Mouse (Mus musculus): ENCODE measurements around the gene Zdhhc6. TPM values are rescaled to one million over a fixed set of nuclear protein-coding genes. Genes with fewer than 3 reads are reported as not detected.

Gene Zdhhc6
- polyA plus RNA-seq, 1 experiment from 2014 or later: 103 TPM

DNA sequence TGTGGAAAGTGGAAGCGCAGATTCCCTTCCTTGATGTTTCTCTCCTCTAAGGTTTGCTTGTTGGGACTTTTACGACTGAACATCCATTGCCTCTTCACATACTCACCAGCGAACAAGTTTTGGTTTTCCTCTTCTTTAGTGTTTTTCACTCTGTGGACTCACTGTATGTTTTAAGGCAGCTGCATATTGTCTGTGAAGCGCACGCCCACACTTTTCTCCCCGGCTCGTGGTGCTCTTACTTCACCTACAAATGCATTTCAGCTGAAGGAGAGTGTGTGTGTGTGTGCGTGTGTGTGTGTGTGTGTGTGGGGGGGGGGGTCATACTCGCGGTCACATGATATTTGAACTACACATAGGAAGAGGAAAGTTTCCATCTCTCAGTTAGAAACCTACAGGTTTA lies 21.8 kb upstream of the Zdhhc6 start:
- H3K27me3 ChIP-seq (ENCODE audit: control insufficient read depth, insufficient read depth, low read length): no peaks in the 10 kb centered on the region
- no peaks in the 10 kb centered on the region for H3K4me1 ChIP-seq (ENCODE audit: control insufficient read depth, insufficient read depth, low read length)
- H3K4me2 ChIP-seq (ENCODE audit: low read depth, severe bottlenecking): no peak overlapping the region
- no peak overlapping the region for H3K27ac ChIP-seq (replicated peaks; ENCODE audit: low read depth, low read length)
- H3K4me3 ChIP-seq (ENCODE audit: low read depth, low read length): no peak overlapping the region
- H3K36me3 ChIP-seq (ENCODE audit: control insufficient read depth, insufficient read depth, low read length): no peaks in the 10 kb centered on the region
- H3K9ac ChIP-seq (ENCODE audit: low read length): no peak overlapping the region
- DNase-seq (ENCODE audit: low spot score) (no peak), ATAC-seq (ENCODE audit: insufficient number of reproducible peaks, low FRiP score, low TSS enrichment, low read depth) (no peak)
- WGBS: 91% methylated on average over 10 of the region's 10 CpGs
- no peaks in the 10 kb centered on the region for H3K9me3 ChIP-seq (ENCODE audit: control insufficient read depth, low read length)

- WGBS: 90% methylated on average over 9 of the region's 9 CpGs
- H3K27ac ChIP-seq (replicated peaks; ENCODE audit: low read depth, low read length): no peak overlapping the region
- no peak overlapping the region for H3K4me2 ChIP-seq (ENCODE audit: low read depth, severe bottlenecking)
- no peaks in the 10 kb centered on the region for H3K4me1 ChIP-seq (ENCODE audit: control insufficient read depth, insufficient read depth, low read length)
- no peak overlapping the region for H3K9ac ChIP-seq (ENCODE audit: low read length)
- H3K9me3 ChIP-seq (ENCODE audit: control insufficient read depth, low read length): no peaks in the 10 kb centered on the region
- no peaks in the 10 kb centered on the region for H3K36me3 ChIP-seq (ENCODE audit: control insufficient read depth, insufficient read depth, low read length)
- no peaks in the 10 kb centered on the region for H3K27me3 ChIP-seq (ENCODE audit: control insufficient read depth, insufficient read depth, low read length)
- no peak for DNase-seq (ENCODE audit: low spot score)
- ATAC-seq (ENCODE audit: insufficient number of reproducible peaks, low FRiP score, low TSS enrichment, low read depth): no peak
- no peak overlapping the region for H3K4me3 ChIP-seq (ENCODE audit: low read depth, low read length)
Observed at GRCm38 (mm10) chr19:55337066-55337465, 21.2 kb upstream of the Zdhhc6 start.

DNA sequence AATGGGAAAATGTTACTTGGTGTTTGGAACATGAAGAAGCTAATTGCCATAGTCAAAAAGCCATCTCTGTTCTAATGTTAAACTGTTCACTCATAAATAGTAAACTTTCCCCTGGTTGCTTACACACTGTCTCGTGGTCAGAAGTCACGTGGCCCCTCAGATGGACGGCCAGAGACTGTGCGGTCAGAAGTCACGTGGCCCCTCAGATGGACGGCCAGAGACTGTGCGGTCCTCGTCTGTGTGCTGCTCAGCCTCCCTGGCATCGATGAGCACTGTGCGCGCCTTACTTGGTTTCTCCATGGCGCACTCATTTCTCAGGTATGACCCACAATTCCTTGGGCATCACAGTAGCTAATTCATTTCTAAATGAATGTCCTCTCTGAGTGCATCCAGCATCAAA lies 20.6 kb upstream of the Zdhhc6 start:
- no peak for ATAC-seq (ENCODE audit: insufficient number of reproducible peaks, low FRiP score, low TSS enrichment, low read depth)

DNA sequence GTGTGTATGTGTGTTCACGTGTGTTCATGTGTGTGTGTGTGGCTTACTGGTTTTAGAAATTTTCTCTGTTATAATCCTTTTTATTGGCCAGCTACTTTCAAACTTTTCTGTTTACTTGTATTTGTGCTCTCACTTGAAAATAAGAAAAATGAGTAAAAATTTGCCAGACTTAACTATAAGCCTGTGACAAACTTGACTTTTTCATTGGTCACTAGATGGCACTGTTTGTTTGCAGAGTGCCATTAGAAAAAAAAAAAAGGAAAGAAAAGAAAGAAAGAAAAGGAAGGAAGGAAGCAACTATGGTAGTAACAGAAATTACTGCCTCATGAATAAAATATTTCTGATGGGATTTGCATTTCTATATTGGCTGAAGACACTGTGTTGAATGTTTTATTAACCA lies 20.0 kb upstream of the Zdhhc6 start:
- Histone ChIP-seq H3K9me3 (ENCODE audit: control insufficient read depth, low read length) (no peaks in the 10 kb centered on the region), H3K27ac (replicated peaks; ENCODE audit: low read depth, low read length) (no peak overlapping the region), H3K4me2 (ENCODE audit: low read depth, severe bottlenecking) (no peak overlapping the region), H3K27me3 (ENCODE audit: control insufficient read depth, insufficient read depth, low read length) (no peaks in the 10 kb centered on the region), H3K4me3 (ENCODE audit: low read depth, low read length) (no peak overlapping the region), H3K4me1 (ENCODE audit: control insufficient read depth, insufficient read depth, low read length) (no peaks in the 10 kb centered on the region), H3K9ac (ENCODE audit: low read length) (no peak overlapping the region), H3K36me3 (ENCODE audit: control insufficient read depth, insufficient read depth, low read length) (no peaks in the 10 kb centered on the region; the same call in 1 of the 2 replicates)
- no peak for DNase-seq (ENCODE audit: low spot score)
- no peak for ATAC-seq (ENCODE audit: insufficient number of reproducible peaks, low FRiP score, low TSS enrichment, low read depth)
- WGBS: 97% methylated on average over 1 of the region's 1 CpGs

More for the DNA sequence above, 20.6 kb upstream of the Zdhhc6 start:
- Histone ChIP-seq H3K4me1 (ENCODE audit: control insufficient read depth, insufficient read depth, low read length) (no peaks in the 10 kb centered on the region), H3K27ac (replicated peaks; ENCODE audit: low read depth, low read length) (no peak overlapping the region), H3K4me3 (ENCODE audit: low read depth, low read length) (no peak overlapping the region), H3K9ac (ENCODE audit: low read length) (no peak overlapping the region), H3K4me2 (ENCODE audit: low read depth, severe bottlenecking) (no peak overlapping the region), H3K9me3 (ENCODE audit: control insufficient read depth, low read length) (no peaks in the 10 kb centered on the region), H3K27me3 (ENCODE audit: control insufficient read depth, insufficient read depth, low read length) (no peaks in the 10 kb centered on the region), H3K36me3 (ENCODE audit: control insufficient read depth, insufficient read depth, low read length) (no peaks in the 10 kb centered on the region)
- DNase-seq (ENCODE audit: low spot score): no peak
- WGBS: 90% methylated on average over 12 of the region's 12 CpGs

GRCm38 (mm10) chr19:55332641-55333268 lies 16.9 kb upstream of the Zdhhc6 start:
- Histone ChIP-seq H3K4me1 (ENCODE audit: control insufficient read depth, insufficient read depth, low read length) (no peaks in the 10 kb centered on the region), H3K9me3 (ENCODE audit: control insufficient read depth, low read length) (no peaks in the 10 kb centered on the region), H3K27me3 (ENCODE audit: control insufficient read depth, insufficient read depth, low read length) (no peaks in the 10 kb centered on the region), H3K9ac (ENCODE audit: low read length) (no peak overlapping the region), H3K27ac (replicated peaks; ENCODE audit: low read depth, low read length) (no peak overlapping the region), H3K4me2 (ENCODE audit: low read depth, severe bottlenecking) (no peak overlapping the region), H3K4me3 (ENCODE audit: low read depth, low read length) (no peak overlapping the region), H3K36me3 (ENCODE audit: control insufficient read depth, insufficient read depth, low read length) (no peaks in the 10 kb centered on the region; the same call in 1 of the 2 replicates)
- DNase-seq (ENCODE audit: low spot score) (peak; percentile 81), ATAC-seq (ENCODE audit: insufficient number of reproducible peaks, low FRiP score, low TSS enrichment, low read depth) (peak; percentile 77; the same call in 1 of the 2 replicates)
- WGBS: 91% methylated on average over 8 of the region's 8 CpGs

DNA sequence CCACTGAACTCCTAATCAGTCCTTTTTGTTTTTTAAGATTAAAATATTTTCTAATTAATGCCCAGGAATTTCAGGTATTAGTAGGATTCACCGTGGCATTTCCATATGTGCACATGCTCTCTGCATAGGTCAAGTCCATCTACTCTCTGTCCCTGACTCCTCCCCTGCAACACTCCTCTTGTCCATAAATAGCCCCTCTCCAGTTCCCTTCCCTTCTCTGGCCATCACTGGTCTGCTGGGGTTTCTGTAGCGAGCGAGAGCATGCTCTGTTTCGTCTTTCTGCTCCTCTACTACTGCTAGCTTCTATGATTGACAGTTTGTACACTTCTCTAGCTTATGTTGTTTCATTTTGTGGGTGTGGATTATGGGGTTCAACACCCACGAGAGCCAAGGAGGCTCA lies 15.9 kb upstream of the Zdhhc6 start:
- ATAC-seq (ENCODE audit: insufficient number of reproducible peaks, low FRiP score, low TSS enrichment, low read depth) (no peak), DNase-seq (ENCODE audit: low spot score) (no peak)
- Histone ChIP-seq H3K4me2 (ENCODE audit: low read depth, severe bottlenecking) (no peak overlapping the region), H3K9ac (ENCODE audit: low read length) (no peak overlapping the region), H3K27me3 (ENCODE audit: control insufficient read depth, insufficient read depth, low read length) (no peaks in the 10 kb centered on the region), H3K4me3 (ENCODE audit: low read depth, low read length) (no peak overlapping the region), H3K27ac (replicated peaks; ENCODE audit: low read depth, low read length) (no peak overlapping the region), H3K4me1 (ENCODE audit: control insufficient read depth, insufficient read depth, low read length) (no peaks in the 10 kb centered on the region), H3K36me3 (ENCODE audit: control insufficient read depth, insufficient read depth, low read length) (no peaks in the 10 kb centered on the region; the same call in 1 of the 2 replicates), H3K9me3 (ENCODE audit: control insufficient read depth, low read length) (no peaks in the 10 kb centered on the region)
- 91% methylated on average over 5 of the region's 5 CpGs for WGBS

DNA sequence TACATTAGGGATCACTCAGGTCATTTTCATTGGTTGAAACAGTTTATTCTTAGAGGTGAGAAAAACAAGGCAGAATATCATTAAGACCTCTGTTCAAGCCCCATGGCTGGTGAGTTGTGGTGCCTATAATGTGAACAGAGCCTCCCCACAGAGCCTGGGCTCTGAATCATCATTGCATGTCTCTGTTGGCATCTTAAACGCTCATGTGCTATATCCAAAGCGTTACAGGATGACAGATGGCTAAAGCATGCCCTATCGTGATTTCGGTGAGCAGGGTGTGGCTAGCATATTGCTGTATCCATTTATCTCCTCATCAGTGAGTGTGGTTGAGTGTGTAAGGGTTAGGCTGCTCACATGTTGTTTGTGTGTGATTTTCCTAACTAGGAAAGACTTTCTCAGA lies 11.7 kb upstream of the Zdhhc6 start:
- ATAC-seq (ENCODE audit: insufficient number of reproducible peaks, low FRiP score, low TSS enrichment, low read depth) (no peak), DNase-seq (ENCODE audit: low spot score) (no peak)
- Histone ChIP-seq H3K9ac (ENCODE audit: low read length) (no peak overlapping the region), H3K9me3 (ENCODE audit: control insufficient read depth, low read length) (no peaks in the 10 kb centered on the region), H3K27me3 (ENCODE audit: control insufficient read depth, insufficient read depth, low read length) (no peaks in the 10 kb centered on the region), H3K27ac (replicated peaks; ENCODE audit: low read depth, low read length) (no peak overlapping the region), H3K4me1 (ENCODE audit: control insufficient read depth, insufficient read depth, low read length) (no peaks in the 10 kb centered on the region), H3K36me3 (ENCODE audit: control insufficient read depth, insufficient read depth, low read length) (no peaks in the 10 kb centered on the region; the same call in 1 of the 2 replicates), H3K4me3 (ENCODE audit: low read depth, low read length) (no peak overlapping the region), H3K4me2 (ENCODE audit: low read depth, severe bottlenecking) (no peak overlapping the region)
- 91% methylated on average over 4 of the region's 4 CpGs for WGBS

DNA sequence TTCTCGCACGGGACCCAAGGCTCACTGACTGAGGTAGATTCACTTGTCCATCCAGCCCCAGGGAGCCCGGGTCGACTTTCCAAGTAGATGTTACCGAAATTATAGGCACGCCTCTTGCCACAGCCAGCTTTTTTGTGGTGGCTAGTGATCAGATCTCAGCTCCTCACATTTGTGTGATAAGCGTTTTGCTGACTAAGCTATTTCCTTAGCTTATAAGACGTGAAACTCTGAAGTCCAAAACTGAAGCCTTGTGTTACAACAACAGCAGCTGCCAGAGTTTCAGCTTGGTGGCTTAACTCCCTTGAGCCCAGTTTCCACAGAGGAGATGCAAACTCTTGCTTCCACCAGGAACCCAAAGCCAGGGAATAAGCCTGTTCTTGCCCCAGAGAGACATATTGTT lies 6.8 kb upstream of the Zdhhc6 start:
- DNase-seq (ENCODE audit: low spot score): no peak
- Histone ChIP-seq H3K36me3 (ENCODE audit: control insufficient read depth, insufficient read depth, low read length) (no peaks in the 10 kb centered on the region), H3K4me1 (ENCODE audit: control insufficient read depth, insufficient read depth, low read length) (no peaks in the 10 kb centered on the region), H3K27me3 (ENCODE audit: control insufficient read depth, insufficient read depth, low read length) (no peaks in the 10 kb centered on the region), H3K27ac (replicated peaks; ENCODE audit: low read depth, low read length) (no peak overlapping the region), H3K4me3 (ENCODE audit: low read depth, low read length) (no peak overlapping the region), H3K9me3 (ENCODE audit: control insufficient read depth, low read length) (no peaks in the 10 kb centered on the region), H3K4me2 (ENCODE audit: low read depth, severe bottlenecking) (no peak overlapping the region), H3K9ac (ENCODE audit: low read length) (no peak overlapping the region)
- ATAC-seq (ENCODE audit: insufficient number of reproducible peaks, low FRiP score, low TSS enrichment, low read depth): no peak
- 93% methylated on average over 8 of the region's 8 CpGs for WGBS

GRCm38 (mm10) chr19:55319521-55319920 lies 3.7 kb upstream of the Zdhhc6 start:
- H3K27ac ChIP-seq (replicated peaks; ENCODE audit: low read depth, low read length): no peak overlapping the region
- H3K9me3 ChIP-seq (ENCODE audit: control insufficient read depth, low read length): no peaks in the 10 kb centered on the region
- H3K9ac ChIP-seq (ENCODE audit: low read length): no peak overlapping the region
- ATAC-seq (ENCODE audit: insufficient number of reproducible peaks, low FRiP score, low TSS enrichment, low read depth): no peak
- H3K27me3 ChIP-seq (ENCODE audit: control insufficient read depth, insufficient read depth, low read length): no peaks in the 10 kb centered on the region
- H3K4me2 ChIP-seq (ENCODE audit: low read depth, severe bottlenecking): no peak overlapping the region
- no peaks in the 10 kb centered on the region for H3K36me3 ChIP-seq (ENCODE audit: control insufficient read depth, insufficient read depth, low read length)
- no peak overlapping the region for H3K4me3 ChIP-seq (ENCODE audit: low read depth, low read length)
- WGBS: 84% methylated on average over 5 of the region's 5 CpGs
- H3K4me1 ChIP-seq (ENCODE audit: control insufficient read depth, insufficient read depth, low read length): peaks cover 6% of the 10 kb centered on the region
- DNase-seq (ENCODE audit: low spot score): no peak
